Mouse (Mus musculus) left cerebral cortex, adult 8-10 months (tissue): ENCODE measurements around the gene Hspd1. TPM values are rescaled to one million over a fixed set of nuclear protein-coding genes. Genes with fewer than 3 reads are reported as not detected.

Experiments
- DNase-seq, 2 experiments: peaks; one replicate each; pipeline ENCODE4 v3.0.0; 2022; ENCODE audit warnings: low spot score in 2 of 2
- total RNA-seq, 4 experiments: library from RNA; stranded (reverse); gene quantifications; 2 replicates each; pipeline ENCODE4 v1.2.4; 2022

The Hspd1 gene
- total RNA-seq, 4 experiments from 2014 or later = 148 to 176 (median 154) TPM

GRCm38 (mm10) chr1:55042246-55042645 lies 45.8 kb downstream of the Hspd1 start:
- no peak for DNase-seq

- no peak for DNase-seq
These were observed 46.4 kb downstream of the Hspd1 start for GRCm38 (mm10) chr1:55041691-55042090.

- no peak for DNase-seq
These were observed 48.1 kb downstream of the Hspd1 start for GRCm38 (mm10) chr1:55039944-55040343.

GRCm38 (mm10) chr1:55031026-55031779 lies 56.8 kb downstream of the Hspd1 start:
- DNase-seq = no peak

GRCm38 (mm10) chr1:55029446-55029845 lies 58.6 kb downstream of the Hspd1 start:
- DNase-seq = no peak

- no peak for DNase-seq
These were observed 59.4 kb downstream of the Hspd1 start for GRCm38 (mm10) chr1:55028512-55029249.

- DNase-seq = no peak
These were observed 60.1 kb downstream of the Hspd1 start for GRCm38 (mm10) chr1:55027966-55028365.

Other genes starting within 250 kb of the Hspd1 start
- 10 to 100 TPM; 19.2 to 26.4 (median 23.9) TPM for gene Ankrd44, start 161.9 kb downstream of the Hspd1 start, total RNA-seq
- 100 to 1,000 TPM; 146 to 166 (median 156) TPM for gene Sf3b1, start 60.8 kb downstream of the Hspd1 start, total RNA-seq
- gene Coq10b, start 35.5 kb downstream of the Hspd1 start, total RNA-seq = 10 to 100 TPM; 30.8 to 36.5 (median 34.7) TPM
- gene Hspe1, start 111 bp downstream of the Hspd1 start, total RNA-seq = 10 to 100 TPM; 81.3 to 92.6 (median 87.8) TPM
- 10 to 100 TPM; 48.5 to 59.6 (median 49.8) TPM for gene Mob4, start 43.0 kb upstream of the Hspd1 start, total RNA-seq
- 10 to 100 TPM; 25.6 to 27.1 (median 26.6) TPM for gene Rftn2, start 138.5 kb upstream of the Hspd1 start, total RNA-seq
- gene Mars2, start 148.9 kb upstream of the Hspd1 start, total RNA-seq = 1 to 10 TPM; 7.6 to 8.5 (median 8.3) TPM